Mouse (Mus musculus) testis, postnatal 10 days (tissue): ENCODE data around the gene Serbp1.

Source experiments
- DNase-seq: peaks from one replicate; pipeline ENCODE4 v3.0.0; 2021; ENCODE audit warnings: low spot score

The Serbp1 gene

DNA sequence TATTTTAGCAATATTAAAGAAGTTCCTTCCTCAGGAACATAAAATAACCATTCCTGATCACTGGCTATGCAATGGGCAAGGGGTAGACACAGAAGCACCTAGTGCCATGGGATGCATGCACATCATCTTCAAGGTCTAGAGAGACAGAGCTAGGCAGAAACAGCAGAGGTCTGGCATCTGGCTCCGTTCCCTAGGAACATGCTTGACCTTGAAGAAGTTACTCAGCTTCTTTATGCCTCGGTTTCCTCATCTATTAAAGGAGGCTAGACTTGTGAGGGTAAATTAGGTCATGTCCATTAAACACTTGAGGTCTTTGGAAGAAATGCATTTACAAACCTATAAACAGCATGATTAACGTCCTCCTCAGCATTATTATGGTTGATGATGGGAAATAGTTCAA lies 2.3 kb upstream of the Serbp1 start:
- DNase-seq = no peak

- DNase-seq = no peak
Observed at GRCm38 (mm10) chr6:67236491-67237234, 1.3 kb upstream of the Serbp1 start.

DNA sequence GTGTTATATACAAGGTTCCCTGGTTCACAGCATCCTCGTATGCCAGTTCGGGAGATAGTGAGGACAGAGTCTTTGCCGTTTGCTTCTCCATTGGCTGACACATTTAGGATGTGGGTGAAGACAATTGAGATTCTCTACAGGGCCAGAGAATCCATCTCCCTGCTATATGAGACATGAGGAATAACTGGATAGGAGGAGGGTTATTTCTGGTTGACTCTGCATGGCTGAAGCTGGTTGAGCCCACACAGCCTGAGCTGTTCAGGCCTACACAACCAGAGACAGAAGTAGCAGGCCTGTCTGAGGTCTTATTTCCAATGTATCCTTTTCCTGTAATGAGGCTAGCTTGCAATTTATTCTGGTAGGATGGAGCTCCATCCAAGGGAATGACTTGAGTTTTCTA lies 3.3 kb downstream of the Serbp1 start:
- no peak for DNase-seq

- no peak for DNase-seq
Observed at GRCm38 (mm10) chr6:67243765-67244420, 5.9 kb downstream of the Serbp1 start.

GRCm38 (mm10) chr6:67244451-67244850 lies 6.5 kb downstream of the Serbp1 start:
- DNase-seq = no peak

DNA sequence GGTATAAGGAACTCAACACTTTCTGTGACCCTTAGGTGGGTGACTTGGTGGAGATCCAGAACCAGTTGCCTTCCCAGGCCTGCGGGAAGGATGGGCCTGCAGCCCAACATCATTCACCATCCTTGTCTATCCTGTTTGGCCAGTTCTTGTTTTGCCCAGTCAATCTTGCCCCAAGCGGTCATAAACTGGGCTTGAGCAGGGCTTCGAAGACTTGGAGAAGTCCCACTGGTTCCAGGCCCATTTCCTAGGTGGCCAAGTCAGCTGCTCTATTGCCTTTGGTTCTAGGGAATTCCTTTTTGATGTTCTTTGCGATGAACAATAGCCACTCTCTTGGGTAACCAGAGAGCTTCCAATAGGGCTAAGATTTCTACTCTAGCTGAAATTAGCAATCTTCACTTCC lies 13.1 kb downstream of the Serbp1 start:
- no peak for DNase-seq

GRCm38 (mm10) chr6:67264935-67265334 lies 27.0 kb downstream of the Serbp1 start:
- DNase-seq = no peak

- peak; percentile 50 for DNase-seq
Observed at GRCm38 (mm10) chr6:67266159-67266657, 28.2 kb downstream of the Serbp1 start.

- DNase-seq = peak; percentile 93
Observed at GRCm38 (mm10) chr6:67266664-67267407, 28.9 kb downstream of the Serbp1 start.

DNA sequence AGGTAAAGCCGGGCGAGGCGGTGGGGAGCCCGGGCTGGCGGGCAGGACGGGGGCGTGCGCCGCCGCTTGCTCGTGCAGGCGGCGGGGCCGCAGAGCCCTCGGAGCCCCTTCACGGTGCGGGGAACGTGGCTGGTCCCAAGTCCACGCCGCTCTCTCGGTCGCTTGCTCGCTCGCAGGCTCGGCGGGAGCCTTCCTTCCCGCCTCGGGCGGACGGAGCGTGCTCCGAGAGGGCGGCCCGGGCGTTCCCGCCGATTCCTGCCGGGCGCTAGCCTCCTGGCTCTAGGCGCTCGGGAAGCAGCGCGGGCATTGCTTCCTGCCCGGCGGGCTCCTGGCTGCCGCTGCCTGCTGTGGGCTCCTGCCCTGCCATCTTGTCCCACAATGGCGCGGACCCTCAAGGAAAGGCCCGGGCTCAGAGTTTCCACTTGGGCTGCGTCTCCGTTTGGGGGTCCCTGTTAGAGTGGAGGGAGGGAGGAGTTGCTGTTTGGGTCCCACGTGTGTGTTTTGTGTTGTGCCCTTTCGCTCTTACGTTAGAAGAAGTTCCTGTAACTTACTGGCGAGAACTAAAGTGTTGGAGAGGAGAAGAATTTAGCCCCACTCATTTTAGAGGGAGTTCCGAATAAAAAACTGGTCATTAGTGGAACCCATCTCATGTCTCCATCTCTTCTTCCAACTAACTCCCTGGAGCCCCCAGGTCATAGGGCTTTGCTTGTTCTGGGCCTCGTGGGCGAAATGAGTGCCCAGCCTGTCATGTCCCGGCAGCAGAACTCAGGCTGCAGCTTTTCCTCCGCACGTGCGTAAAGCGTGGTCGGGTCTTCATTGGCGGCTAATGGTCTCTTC lies 29.6 kb downstream of the Serbp1 start:
- DNase-seq = peak; percentile 66

- DNase-seq = no peak
Observed at GRCm38 (mm10) chr6:67268245-67268612, 30.3 kb downstream of the Serbp1 start.

GRCm38 (mm10) chr6:67268983-67269382 lies 31.0 kb downstream of the Serbp1 start:
- no peak for DNase-seq

DNA sequence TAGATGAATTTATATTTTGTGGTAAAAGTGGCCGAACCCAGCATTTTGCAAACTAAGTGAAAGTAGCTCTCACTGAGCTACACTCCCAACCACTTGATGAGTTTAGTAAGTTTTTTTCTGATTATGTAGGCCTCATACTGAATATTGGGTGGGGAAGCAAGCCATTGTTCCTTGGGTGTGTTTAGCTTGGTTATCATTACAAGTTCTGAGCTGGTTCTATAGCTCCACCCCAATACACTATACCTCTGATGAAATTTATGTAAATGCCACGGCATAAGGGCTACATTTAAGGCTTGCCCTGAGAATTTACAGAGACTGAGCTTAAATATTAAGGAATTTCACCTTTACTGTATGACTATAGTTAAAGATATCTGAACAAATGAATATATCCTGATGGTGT lies 31.5 kb downstream of the Serbp1 start:
- DNase-seq = no peak

- DNase-seq = no peak
Observed at GRCm38 (mm10) chr6:67277944-67278343, 40.0 kb downstream of the Serbp1 start.

DNA sequence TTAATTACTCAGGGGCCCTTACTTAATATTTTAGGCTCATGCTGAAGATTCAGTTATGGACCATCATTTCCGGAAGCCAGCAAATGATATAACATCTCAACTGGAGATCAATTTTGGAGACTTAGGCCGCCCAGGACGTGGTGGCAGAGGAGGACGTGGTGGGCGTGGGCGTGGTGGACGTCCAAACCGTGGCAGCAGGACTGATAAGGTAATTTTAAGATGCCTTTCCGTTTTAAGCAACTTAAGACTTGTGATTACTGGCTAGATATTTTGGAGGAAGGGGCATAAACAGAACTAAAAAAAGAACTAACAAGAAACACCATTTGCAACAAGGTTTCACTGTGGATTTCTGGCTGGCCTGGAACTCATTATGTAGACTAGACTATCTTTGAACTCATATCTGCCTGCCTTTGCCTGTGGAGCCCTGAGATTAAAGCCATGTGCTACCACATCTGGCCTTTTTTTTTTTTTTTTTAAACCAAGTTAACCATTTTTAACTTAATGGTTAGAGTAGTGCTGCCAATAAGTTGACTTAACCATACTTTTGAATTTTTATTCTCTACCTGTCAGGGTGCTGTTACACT lies 43.7 kb downstream of the Serbp1 start:
- DNase-seq = no peak

DNA sequence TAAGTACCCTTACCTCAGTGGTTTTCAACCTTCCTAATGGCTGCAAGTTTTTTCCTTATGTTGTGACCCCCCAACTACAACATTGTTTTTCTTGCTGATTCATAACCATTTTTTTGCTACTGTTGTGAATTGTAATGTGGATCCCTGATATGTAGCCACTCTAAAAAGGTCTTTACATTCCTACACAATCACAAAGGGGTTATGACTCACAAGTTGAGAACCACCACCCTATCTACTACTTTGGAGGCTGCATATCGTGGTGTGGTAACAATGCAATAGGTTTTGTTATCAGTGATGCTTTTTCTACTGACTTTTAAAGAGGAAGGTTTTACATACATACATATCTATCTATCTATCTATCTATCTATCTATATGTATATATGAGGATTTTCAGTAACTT lies 44.9 kb downstream of the Serbp1 start:
- no peak for DNase-seq

DNA sequence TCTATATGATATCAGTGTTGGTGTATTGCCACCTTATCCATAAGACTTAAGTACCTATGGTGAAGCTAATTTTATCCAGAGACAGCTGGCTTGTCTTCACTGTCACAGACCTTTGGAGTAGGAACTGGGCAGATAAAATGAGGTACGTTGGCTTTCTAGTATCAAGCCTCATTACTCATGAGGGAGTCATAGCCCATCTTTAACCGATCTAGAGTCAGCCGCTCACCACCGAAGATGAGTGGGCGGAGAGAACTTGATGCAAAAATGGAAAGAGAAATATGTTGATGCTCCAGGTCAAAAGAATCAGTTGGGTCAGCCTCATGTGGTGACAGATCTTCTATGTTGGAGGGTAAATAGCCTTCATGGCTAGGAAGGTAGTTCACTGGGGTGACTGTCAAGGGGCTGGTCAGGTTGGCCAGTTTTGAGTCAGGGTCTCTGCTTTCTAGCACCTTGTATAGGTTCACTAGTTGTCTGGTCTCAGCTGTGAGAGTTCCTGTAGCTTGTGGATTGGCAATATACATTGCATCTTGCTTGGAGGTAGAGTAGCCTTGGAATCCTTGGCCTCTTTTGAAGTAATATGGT lies 54.2 kb downstream of the Serbp1 start:
- DNase-seq = no peak

GRCm38 (mm10) chr6:67296126-67296525 lies 58.1 kb downstream of the Serbp1 start:
- no peak for DNase-seq

DNA sequence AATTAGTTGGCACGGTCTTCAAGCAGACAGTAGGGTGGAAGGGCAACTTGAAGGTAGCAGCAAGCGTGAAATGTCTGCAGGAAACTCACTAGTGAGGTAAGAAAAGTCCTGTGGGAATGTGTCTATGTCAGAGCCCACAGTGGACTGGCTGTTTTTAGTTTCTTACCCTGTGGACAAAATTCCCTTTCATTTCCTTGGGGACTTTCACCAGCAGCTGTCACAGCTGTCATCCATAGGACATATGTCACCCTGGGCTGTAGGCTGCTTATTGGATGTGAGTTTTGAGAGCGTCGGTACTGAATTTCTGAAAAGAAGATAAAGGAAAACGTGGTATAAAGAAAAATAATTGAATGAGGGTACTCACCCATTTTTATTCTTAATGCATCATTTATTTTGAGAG lies 60.8 kb downstream of the Serbp1 start:
- no peak for DNase-seq

GRCm38 (mm10) chr6:67300300-67300699 lies 62.3 kb downstream of the Serbp1 start:
- DNase-seq = no peak

GRCm38 (mm10) chr6:67300710-67301163 lies 62.8 kb downstream of the Serbp1 start:
- no peak for DNase-seq
